Mouse (Mus musculus) adrenal gland, postnatal 4 days (tissue): ENCODE measurements around the gene Npas3. TPM values are rescaled to one million over a fixed set of nuclear protein-coding genes. Genes with fewer than 3 reads are reported as not detected.
A peak's percentile ranks its signal among the peaks of the same experiment; 100 is the strongest.

ENCODE experiments used
- DNase-seq, 2 experiments: peaks; one replicate each; pipeline ENCODE4 v3.0.0; 2021 to 2022; ENCODE audit warnings: low spot score in 2 of 2, mixed read lengths in 2 of 2
- total RNA-seq, 2 experiments: library from RNA; stranded (reverse); gene quantifications; 2 replicates each; pipeline ENCODE4 v1.2.3; 2021

The Npas3 gene
- total RNA-seq, 2 experiments from 2014 or later: 3.4 to 5.0 TPM

- no peak for DNase-seq
Observed at GRCm38 (mm10) chr12:53682036-53682435, 433.6 kb downstream of the Npas3 start.

DNA sequence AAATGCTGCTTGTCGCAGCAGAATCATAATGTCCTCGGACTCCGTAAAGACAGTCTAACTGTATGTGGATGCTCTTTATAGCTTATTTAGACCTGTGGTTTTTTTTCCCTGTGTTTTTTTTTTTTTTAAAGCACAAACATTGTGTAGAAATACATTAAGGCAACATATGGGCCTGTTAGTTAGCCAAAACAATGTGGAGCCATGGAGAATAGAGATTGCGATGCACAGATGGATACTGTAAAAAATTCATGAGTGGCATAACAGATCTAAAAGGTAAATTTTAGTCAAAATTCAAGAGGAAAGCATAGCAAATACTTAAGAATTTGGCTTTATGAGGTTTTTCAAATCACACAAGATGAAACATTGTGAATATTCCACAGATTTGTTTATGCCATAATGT lies 444.0 kb downstream of the Npas3 start:
- no peak for DNase-seq

GRCm38 (mm10) chr12:53694346-53694745 lies 445.9 kb downstream of the Npas3 start:
- no peak for DNase-seq

DNA sequence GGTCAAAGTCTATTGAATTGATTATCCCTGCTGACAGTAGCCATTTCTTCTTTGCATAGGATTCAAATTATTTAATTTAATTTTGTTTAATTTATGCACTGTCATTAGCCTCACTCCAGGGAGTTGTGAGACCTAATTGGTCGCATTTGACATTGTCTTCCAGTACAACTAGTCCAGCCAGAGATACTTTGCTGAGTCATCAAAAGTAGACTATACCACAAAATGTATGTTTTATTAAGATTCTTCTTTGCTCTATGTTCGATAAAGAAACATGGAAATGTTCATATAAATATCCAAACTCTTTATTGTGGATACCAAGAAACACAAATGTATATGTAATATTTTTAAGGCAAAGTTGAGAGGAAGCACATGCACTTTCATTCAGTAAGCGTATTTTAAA lies 446.8 kb downstream of the Npas3 start:
- no peak for DNase-seq

- no peak for DNase-seq
Observed at GRCm38 (mm10) chr12:53697645-53698044, 449.2 kb downstream of the Npas3 start.

DNA sequence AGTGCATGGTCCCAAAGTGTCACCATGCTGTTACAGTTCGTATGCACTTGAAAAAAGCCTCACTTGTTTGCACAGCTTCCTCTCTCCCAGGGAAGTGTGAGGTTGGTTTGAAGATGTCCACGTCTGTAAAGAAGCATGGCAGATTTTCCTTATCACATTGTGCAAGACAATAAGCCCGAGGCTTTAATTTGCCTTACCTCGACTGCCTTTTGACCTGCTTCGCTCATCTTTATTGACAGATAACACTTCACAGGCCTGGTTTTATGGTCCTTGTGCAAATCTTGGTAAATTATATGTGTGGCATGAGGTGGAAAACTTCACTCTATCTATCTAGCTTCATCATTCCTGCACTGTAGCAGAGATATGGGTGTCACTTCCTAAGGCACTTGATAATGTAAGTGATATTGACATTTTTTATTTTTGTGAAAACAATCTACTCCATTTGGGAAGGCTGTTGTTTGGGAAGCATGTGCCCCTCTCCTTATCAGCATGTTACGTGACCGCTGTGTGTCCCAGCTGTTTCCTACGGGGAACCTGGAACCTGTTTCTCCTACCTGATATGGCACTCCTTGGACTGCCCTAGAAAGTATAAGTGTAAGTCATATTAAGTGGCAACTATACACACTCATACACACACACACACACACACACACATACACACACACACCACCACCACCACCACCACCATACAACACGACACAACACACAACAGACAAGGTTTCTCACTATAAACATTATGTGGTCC lies 450.2 kb downstream of the Npas3 start:
- DNase-seq: no peak

GRCm38 (mm10) chr12:53719896-53720295 lies 471.4 kb downstream of the Npas3 start:
- DNase-seq: no peak

- no peak for DNase-seq
Observed at GRCm38 (mm10) chr12:53722156-53722555, 473.7 kb downstream of the Npas3 start.

DNA sequence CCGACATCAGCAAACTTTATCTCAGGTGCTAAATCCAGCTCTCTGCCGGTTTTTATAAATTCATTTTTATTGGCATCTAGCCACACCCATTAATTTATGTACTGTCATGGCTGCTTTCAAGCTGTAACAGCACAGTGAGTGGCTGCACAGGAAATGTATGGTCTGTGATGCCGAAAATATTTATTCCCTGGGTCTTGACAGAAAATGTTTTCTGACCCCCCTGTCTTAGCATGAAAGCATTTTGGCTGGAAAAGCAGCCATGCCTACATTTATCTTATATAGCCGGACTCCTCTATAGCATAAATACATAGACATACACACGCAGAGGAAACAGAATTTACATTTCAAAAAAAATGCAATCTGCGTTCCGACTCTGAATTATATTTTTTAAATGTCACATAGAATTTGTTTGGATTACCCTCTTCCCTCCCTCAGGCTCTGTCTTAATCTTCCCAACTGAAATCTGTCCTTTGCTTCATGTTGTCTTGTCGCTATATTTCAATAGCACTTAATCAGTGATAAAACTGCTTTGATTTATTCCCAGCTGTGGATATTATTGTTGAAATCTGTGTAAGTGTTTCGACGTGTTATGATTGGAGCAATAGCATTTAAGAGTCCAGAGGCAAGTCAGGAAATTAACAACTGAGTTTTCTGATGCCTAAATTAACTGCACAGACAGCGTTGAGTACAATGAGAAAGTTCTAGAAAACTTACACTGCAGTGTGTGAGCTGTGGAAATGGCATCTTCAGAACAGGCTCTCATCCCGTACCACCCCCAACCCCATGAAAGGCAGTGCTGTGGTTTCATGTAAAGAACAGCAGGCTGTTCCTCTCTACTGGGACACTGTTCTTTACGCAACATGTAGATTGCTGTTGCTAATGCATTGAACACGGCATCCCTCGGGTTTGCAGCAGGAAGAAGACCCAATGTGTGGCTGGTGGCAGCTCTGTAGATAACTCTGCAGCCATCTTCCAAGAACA lies 474.5 kb downstream of the Npas3 start:
- no peak for DNase-seq

DNA sequence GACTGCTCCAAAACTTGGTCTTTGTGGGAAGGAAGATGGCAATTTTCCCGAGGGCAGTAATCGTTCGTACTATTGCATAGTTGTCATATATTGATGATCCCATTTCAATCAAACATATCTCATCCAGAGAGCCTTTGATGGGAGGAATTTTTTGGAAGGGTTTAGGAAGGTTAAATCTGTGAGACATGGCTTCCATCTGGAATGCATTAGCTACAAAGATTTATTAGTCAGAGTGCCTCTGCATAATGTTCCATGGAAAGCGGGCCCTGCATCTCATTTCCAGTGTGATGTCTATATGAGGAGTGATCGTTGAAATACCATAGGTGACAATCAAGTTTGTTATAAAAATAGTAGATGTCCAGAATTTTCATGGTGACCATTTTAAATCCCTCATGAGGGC lies 480.8 kb downstream of the Npas3 start:
- DNase-seq: no peak

DNA sequence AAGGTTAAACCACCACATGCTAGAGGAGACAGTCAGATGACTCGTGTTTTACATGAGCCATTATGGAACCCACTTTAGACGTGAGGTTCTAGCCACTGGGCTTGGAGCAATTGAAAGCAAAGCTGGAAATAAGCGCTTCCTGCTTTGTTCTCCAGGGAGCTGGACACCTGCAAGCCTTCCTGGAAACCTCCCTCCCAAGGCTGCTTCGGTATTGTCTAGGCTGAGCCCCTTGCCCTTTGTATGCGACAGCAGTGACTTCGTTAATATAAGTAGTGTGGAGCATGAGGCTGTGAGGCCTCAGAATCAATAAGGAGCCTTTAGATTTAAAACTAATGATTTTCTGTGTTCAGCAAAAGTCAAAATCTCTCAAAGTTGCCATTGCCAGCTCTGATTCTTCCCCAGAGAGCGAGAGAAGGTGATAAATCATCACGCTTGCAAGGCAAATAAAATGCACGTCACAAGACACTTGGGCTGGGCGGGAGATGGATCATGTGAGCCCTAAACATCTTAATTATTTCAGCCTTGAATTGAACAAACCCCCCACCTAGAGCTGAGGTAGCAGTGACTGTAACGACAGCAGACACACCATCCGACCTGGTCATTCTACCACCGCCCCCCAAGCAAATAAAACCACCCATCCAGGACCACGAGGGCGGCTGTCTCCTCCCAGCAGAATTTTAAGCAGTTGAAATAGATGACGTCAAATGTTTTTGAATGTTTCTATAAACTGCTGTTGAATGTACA lies 490.2 kb downstream of the Npas3 start:
- DNase-seq: no peak

- no peak for DNase-seq
Observed at GRCm38 (mm10) chr12:53746653-53747052, 498.2 kb downstream of the Npas3 start.

DNA sequence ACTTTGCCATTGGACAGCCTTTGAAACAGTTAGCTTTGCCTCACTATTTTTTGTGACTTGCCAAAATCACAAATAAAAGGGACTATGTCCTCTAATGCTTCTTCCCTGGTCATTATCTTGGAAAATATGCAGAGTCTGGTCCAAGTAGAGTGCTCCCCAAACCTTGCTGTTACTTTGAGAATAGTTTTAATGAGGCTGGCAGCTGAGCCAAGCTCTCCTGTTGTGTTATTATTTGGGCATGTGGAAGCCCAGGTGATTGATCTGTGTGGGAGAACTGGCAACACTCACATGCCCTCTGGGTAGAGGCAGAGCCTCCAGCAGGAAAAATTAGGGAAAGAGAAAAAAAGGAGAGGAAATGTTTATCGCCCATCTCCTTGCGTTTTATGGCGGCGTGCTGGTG lies 500.9 kb downstream of the Npas3 start:
- no peak for DNase-seq

GRCm38 (mm10) chr12:53752281-53753072 lies 504.0 kb downstream of the Npas3 start:
- no peak for DNase-seq

- no peak for DNase-seq
Observed at GRCm38 (mm10) chr12:53753368-53753937, 505.0 kb downstream of the Npas3 start.

DNA sequence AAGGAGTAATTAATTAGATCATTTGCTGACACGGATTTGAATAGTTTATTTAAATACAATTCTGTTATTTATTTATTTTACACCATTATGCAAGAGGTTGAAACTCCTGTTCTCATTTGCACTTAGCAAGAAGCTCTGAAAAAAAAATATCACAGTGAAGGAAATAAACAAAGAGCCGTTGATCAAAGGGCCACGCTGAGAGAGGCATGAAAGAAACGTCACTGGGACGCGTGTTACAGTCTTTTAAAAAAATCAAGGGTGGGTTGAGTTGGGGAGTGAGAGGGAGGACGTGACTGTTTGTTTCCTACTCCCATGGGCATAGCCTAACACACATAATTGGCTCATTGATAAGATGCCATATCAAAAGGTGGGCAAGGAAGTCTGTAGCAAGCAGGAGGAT lies 505.8 kb downstream of the Npas3 start:
- DNase-seq: no peak

- DNase-seq: no peak
Observed at GRCm38 (mm10) chr12:53757631-53758030, 509.2 kb downstream of the Npas3 start.

- DNase-seq: no peak
Observed at GRCm38 (mm10) chr12:53758356-53758755, 509.9 kb downstream of the Npas3 start.

GRCm38 (mm10) chr12:53764143-53764542 lies 515.7 kb downstream of the Npas3 start:
- no peak for DNase-seq

DNA sequence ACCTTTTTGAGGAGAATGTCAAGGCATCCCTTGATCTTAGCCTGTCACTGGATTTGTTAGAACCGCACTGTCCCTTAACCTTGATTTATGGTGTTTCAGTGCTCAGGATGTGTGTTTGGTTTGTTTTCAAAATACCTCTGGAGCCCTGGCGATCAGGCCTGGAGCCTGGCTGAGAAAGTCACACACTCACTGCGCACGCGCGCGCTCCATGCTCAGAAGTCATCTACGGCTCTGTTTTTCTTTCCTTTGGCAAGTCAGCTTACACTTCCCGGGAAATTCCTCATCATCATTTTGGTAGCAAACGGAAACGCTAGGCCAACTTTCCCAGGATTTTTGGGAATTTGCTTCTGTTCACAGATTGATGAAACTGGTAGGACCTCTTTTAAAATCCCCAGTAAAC lies 519.9 kb downstream of the Npas3 start:
- DNase-seq: peak in 1 of 2 experiments; percentile 13
